Mouse (Mus musculus): ENCODE data around the gene Pdlim5. TPM values are rescaled to one million over a fixed set of nuclear protein-coding genes. Genes with fewer than 3 reads are reported as not detected.

Pdlim5 gene
- 762 TPM for polyA plus RNA-seq (2014; fragmentation: Illumina TruSeq; extraction: RNeasy Lipid Tissue Mini Kit (QIAGEN cat#74804); ENCODE audit: low read depth, low replicate concordance)

GRCm38 (mm10) chr3:142395520-142396193, at the start of gene Pdlim5:
Gene Pdlim5, minus strand, starts transcription at chr3:142395696.

Other genes with a start within 250 kb of the Pdlim5 start
- 0.31 TPM for gene Bmpr1b, start 226.3 kb downstream of the Pdlim5 start, polyA plus RNA-seq (2014; fragmentation: Illumina TruSeq; extraction: RNeasy Lipid Tissue Mini Kit (QIAGEN cat#74804); ENCODE audit: low read depth, low replicate concordance)
- 6.3 TPM for gene Gbp5, start 98.3 kb upstream of the Pdlim5 start, polyA plus RNA-seq (2014; fragmentation: Illumina TruSeq; extraction: RNeasy Lipid Tissue Mini Kit (QIAGEN cat#74804); ENCODE audit: low read depth, low replicate concordance)
- 9.1 TPM for gene Gbp7, start 134.6 kb upstream of the Pdlim5 start, polyA plus RNA-seq (2014; fragmentation: Illumina TruSeq; extraction: RNeasy Lipid Tissue Mini Kit (QIAGEN cat#74804); ENCODE audit: low read depth, low replicate concordance)
- gene Gbp3, start 164.3 kb upstream of the Pdlim5 start, polyA plus RNA-seq (2014; fragmentation: Illumina TruSeq; extraction: RNeasy Lipid Tissue Mini Kit (QIAGEN cat#74804); ENCODE audit: low read depth, low replicate concordance): 12.1 TPM
- not detected for gene Gbp2b, start 199.2 kb upstream of the Pdlim5 start, polyA plus RNA-seq (2014; fragmentation: Illumina TruSeq; extraction: RNeasy Lipid Tissue Mini Kit (QIAGEN cat#74804); ENCODE audit: low read depth, low replicate concordance)
- gene Gbp2, start 224.9 kb upstream of the Pdlim5 start, polyA plus RNA-seq (2014; fragmentation: Illumina TruSeq; extraction: RNeasy Lipid Tissue Mini Kit (QIAGEN cat#74804); ENCODE audit: low read depth, low replicate concordance): 17.9 TPM

Data from heart, adult 10 weeks (tissue).